Mouse (Mus musculus) ovary, postnatal 14 days (tissue): ENCODE measurements around the gene Crtac1.
A peak's percentile ranks its signal among the peaks of the same experiment; 100 is the strongest.

ENCODE experiments used
- DNase-seq: peaks from one replicate; pipeline ENCODE4 v3.0.0; 2022; ENCODE audit warnings: low spot score

Crtac1 gene

GRCm38 (mm10) chr19:42425208-42425607 lies 6.4 kb downstream of the Crtac1 start:
- no peak for DNase-seq

GRCm38 (mm10) chr19:42415042-42415441 lies 16.5 kb downstream of the Crtac1 start:
- no peak for DNase-seq

GRCm38 (mm10) chr19:42409856-42410255 lies 21.7 kb downstream of the Crtac1 start:
- DNase-seq, result no peak

- DNase-seq, result no peak
Observed at GRCm38 (mm10) chr19:42409226-42409625, 22.4 kb downstream of the Crtac1 start.

- DNase-seq, result no peak
Observed at GRCm38 (mm10) chr19:42404364-42404763, 27.2 kb downstream of the Crtac1 start.

- DNase-seq, result no peak
Observed at GRCm38 (mm10) chr19:42399974-42400373, 31.6 kb downstream of the Crtac1 start.

GRCm38 (mm10) chr19:42397281-42397680 lies 34.3 kb downstream of the Crtac1 start:
- DNase-seq, result peak; percentile 36

- no peak for DNase-seq
Observed at GRCm38 (mm10) chr19:42394848-42395534, 36.6 kb downstream of the Crtac1 start.

- no peak for DNase-seq
Observed at GRCm38 (mm10) chr19:42393920-42394319, 37.7 kb downstream of the Crtac1 start.

GRCm38 (mm10) chr19:42392094-42392493 lies 39.5 kb downstream of the Crtac1 start:
- DNase-seq, result no peak

- no peak for DNase-seq
Observed at GRCm38 (mm10) chr19:42389574-42389973, 42.0 kb downstream of the Crtac1 start.

GRCm38 (mm10) chr19:42384981-42385598 lies 46.5 kb downstream of the Crtac1 start:
- no peak for DNase-seq

- DNase-seq, result no peak
Observed at GRCm38 (mm10) chr19:42380981-42381373, 50.6 kb downstream of the Crtac1 start.

GRCm38 (mm10) chr19:42380321-42380980 lies 51.1 kb downstream of the Crtac1 start:
- no peak for DNase-seq

- no peak for DNase-seq
Observed at GRCm38 (mm10) chr19:42379798-42380197, 51.8 kb downstream of the Crtac1 start.

- no peak for DNase-seq
Observed at GRCm38 (mm10) chr19:42377206-42377605, 54.4 kb downstream of the Crtac1 start.

- DNase-seq, result no peak
Observed at GRCm38 (mm10) chr19:42363551-42363950, 68.0 kb downstream of the Crtac1 start.

- DNase-seq, result no peak
Observed at GRCm38 (mm10) chr19:42358406-42358805, 73.2 kb downstream of the Crtac1 start.

GRCm38 (mm10) chr19:42356854-42357253 lies 74.7 kb downstream of the Crtac1 start:
- DNase-seq, result no peak

GRCm38 (mm10) chr19:42355476-42355875 lies 76.1 kb downstream of the Crtac1 start:
- DNase-seq, result no peak

- peak; percentile 16 for DNase-seq
Observed at GRCm38 (mm10) chr19:42341183-42341582, 90.4 kb downstream of the Crtac1 start.

- no peak for DNase-seq
Observed at GRCm38 (mm10) chr19:42332081-42332736, 99.4 kb downstream of the Crtac1 start.

- no peak for DNase-seq
Observed at GRCm38 (mm10) chr19:42331446-42331845, 100.1 kb downstream of the Crtac1 start.
